Mouse (Mus musculus): ENCODE results near the gene Sema6d. TPM values are rescaled to one million over a fixed set of nuclear protein-coding genes. Genes with fewer than 3 reads are reported as not detected.
A peak's percentile ranks its signal among the peaks of the same experiment; 100 is the strongest.

The Sema6d gene
- polyA plus RNA-seq, 1 experiment from 2014 or later: 14.6 TPM

DNA sequence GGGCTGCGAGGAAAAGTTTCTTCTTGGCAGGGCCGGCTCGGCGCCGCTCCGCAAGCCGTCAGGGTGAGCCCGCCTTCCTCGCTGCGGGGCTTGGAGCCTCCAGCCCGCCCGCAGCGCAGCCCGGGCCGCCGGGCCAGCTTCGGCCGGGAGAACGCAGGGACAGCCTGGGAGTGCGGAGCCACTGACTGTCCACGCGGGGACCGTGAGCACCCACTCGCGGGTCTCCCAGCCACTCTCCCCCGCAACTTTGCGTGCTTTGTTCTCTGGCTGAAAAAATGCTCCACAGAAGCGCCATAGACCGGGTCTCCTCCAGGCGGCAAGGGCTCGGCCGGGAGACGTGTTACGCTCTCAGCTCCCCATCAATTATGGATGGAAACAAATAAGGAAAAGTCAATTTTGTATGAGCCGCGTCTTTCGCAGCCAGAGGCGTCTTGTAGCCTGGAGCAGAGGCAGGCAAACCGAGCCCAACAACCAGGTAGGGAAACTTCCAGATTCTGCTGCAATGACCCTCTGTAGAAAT lies 520.9 kb downstream of the Sema6d start:
- Histone ChIP-seq H3K9me3 (ENCODE audit: control insufficient read depth, low read length) (no peaks in the 10 kb centered on the region), H3K4me2 (ENCODE audit: low read depth, low read length) (peak overlapping the region; percentile 84), H3K36me3 (ENCODE audit: control insufficient read depth, insufficient read depth, low read length) (no peaks in the 10 kb centered on the region), H3K27ac (replicated peaks; ENCODE audit: low read depth, low read length) (peak overlapping the region; percentile 93), H3K4me3 (ENCODE audit: low read depth, low read length) (peak overlapping the region; percentile 74), H3K27me3 (replicated peaks; ENCODE audit: control insufficient read depth, insufficient read depth, low read length) (peaks cover 10% of the 10 kb centered on the region; the same call in 1 of the 2 replicates), H3K9ac (ENCODE audit: low read depth, low read length) (peak overlapping the region; percentile 75), H3K4me1 (ENCODE audit: control insufficient read depth, insufficient read depth, low read length) (peaks cover 17% of the 10 kb centered on the region)
- no peak for ATAC-seq (ENCODE audit: low read depth)
- under 1% methylated on average over 26 of the region's 39 CpGs for WGBS
- peak; percentile 34 for DNase-seq (ENCODE audit: low spot score)

- H3K27ac ChIP-seq (replicated peaks; ENCODE audit: low read depth, low read length): peak overlapping the region; percentile 93; the same call in 1 of the 2 replicates
- no peaks in the 10 kb centered on the region for H3K36me3 ChIP-seq (ENCODE audit: control insufficient read depth, insufficient read depth, low read length)
- peaks cover 10% of the 10 kb centered on the region; the same call in 1 of the 2 replicates for H3K27me3 ChIP-seq (replicated peaks; ENCODE audit: control insufficient read depth, insufficient read depth, low read length)
- DNase-seq (ENCODE audit: low spot score) (no peak), ATAC-seq (ENCODE audit: low read depth) (no peak)
- H3K4me1 ChIP-seq (ENCODE audit: control insufficient read depth, insufficient read depth, low read length): peaks cover 17% of the 10 kb centered on the region
- H3K4me2 ChIP-seq (ENCODE audit: low read depth, low read length): peak overlapping the region; percentile 84
- peak overlapping the region; percentile 74 for H3K4me3 ChIP-seq (ENCODE audit: low read depth, low read length)
- 12% methylated on average over 13 of the region's 13 CpGs for WGBS
- no peaks in the 10 kb centered on the region for H3K9me3 ChIP-seq (ENCODE audit: control insufficient read depth, low read length)
- H3K9ac ChIP-seq (ENCODE audit: low read depth, low read length): peak overlapping the region; percentile 75
Observed at GRCm38 (mm10) chr2:124611226-124611625, 521.5 kb downstream of the Sema6d start.

DNA sequence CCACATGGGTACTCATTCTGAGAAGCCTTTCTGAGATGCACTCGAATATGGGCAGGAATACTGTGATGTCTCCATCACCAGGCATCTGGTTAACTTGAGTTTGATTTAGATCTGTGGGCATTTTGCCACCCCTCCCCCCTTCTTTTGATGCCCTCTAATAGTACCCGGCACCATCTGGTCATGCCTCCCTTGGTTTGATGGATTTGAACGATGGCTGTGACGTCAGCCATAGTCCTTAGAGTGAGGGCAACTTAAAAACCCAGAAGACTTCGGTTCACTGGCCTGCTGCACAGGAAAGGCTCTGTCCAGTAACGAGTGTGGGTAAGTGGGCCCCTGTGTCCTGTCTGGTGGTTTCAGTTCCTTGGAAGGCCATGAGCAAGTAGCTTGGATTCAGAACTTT lies 522.5 kb downstream of the Sema6d start:
- WGBS: 45% methylated on average over 6 of the region's 6 CpGs
- no peak overlapping the region for H3K27ac ChIP-seq (replicated peaks; ENCODE audit: low read depth, low read length)

GRCm38 (mm10) chr2:124612727-124613510 lies 523.1 kb downstream of the Sema6d start:
- peak overlapping the region; percentile 84 for H3K4me2 ChIP-seq (ENCODE audit: low read depth, low read length)

More for the DNA sequence above, 522.5 kb downstream of the Sema6d start:
- peak overlapping the region; percentile 84 for H3K4me2 ChIP-seq (ENCODE audit: low read depth, low read length)
- 0 out of 2 replicates have a peak, but pooled peaks cover 10% of the 10 kb centered on the region for H3K27me3 ChIP-seq (replicated peaks; ENCODE audit: control insufficient read depth, insufficient read depth, low read length)
- peak overlapping the region; percentile 75 for H3K9ac ChIP-seq (ENCODE audit: low read depth, low read length)
- ATAC-seq (ENCODE audit: low read depth) (no peak), DNase-seq (ENCODE audit: low spot score) (no peak)
- H3K4me3 ChIP-seq (ENCODE audit: low read depth, low read length): peak overlapping the region; percentile 74
- no peaks in the 10 kb centered on the region for H3K36me3 ChIP-seq (ENCODE audit: control insufficient read depth, insufficient read depth, low read length)
- peaks cover 18% of the 10 kb centered on the region for H3K4me1 ChIP-seq (ENCODE audit: control insufficient read depth, insufficient read depth, low read length)
- H3K9me3 ChIP-seq (ENCODE audit: control insufficient read depth, low read length): no peaks in the 10 kb centered on the region

GRCm38 (mm10) chr2:124613671-124614210 lies 524.0 kb downstream of the Sema6d start:
- DNase-seq (ENCODE audit: low spot score) (no peak), ATAC-seq (ENCODE audit: low read depth) (no peak)
- no peaks in the 10 kb centered on the region for H3K36me3 ChIP-seq (ENCODE audit: control insufficient read depth, insufficient read depth, low read length)
- H3K9ac ChIP-seq (ENCODE audit: low read depth, low read length): no peak overlapping the region
- H3K27me3 ChIP-seq (replicated peaks; ENCODE audit: control insufficient read depth, insufficient read depth, low read length): 0 out of 2 replicates have a peak, but pooled peaks cover 6% of the 10 kb centered on the region
- peak overlapping the region; percentile 74; the same call in 1 of the 2 replicates for H3K4me3 ChIP-seq (ENCODE audit: low read depth, low read length)
- WGBS: 65% methylated on average over 3 of the region's 3 CpGs
- H3K9me3 ChIP-seq (ENCODE audit: control insufficient read depth, low read length): no peaks in the 10 kb centered on the region
- no peak overlapping the region for H3K27ac ChIP-seq (replicated peaks; ENCODE audit: low read depth, low read length)
- peak overlapping the region; percentile 84 for H3K4me2 ChIP-seq (ENCODE audit: low read depth, low read length)
- H3K4me1 ChIP-seq (ENCODE audit: control insufficient read depth, insufficient read depth, low read length): peaks cover 20% of the 10 kb centered on the region

More at GRCm38 (mm10) chr2:124612727-124613510, 523.1 kb downstream of the Sema6d start:
- Histone ChIP-seq H3K9me3 (ENCODE audit: control insufficient read depth, low read length) (no peaks in the 10 kb centered on the region), H3K4me1 (ENCODE audit: control insufficient read depth, insufficient read depth, low read length) (peaks cover 20% of the 10 kb centered on the region), H3K27ac (replicated peaks; ENCODE audit: low read depth, low read length) (no peak overlapping the region), H3K9ac (ENCODE audit: low read depth, low read length) (peak overlapping the region; percentile 75), H3K27me3 (replicated peaks; ENCODE audit: control insufficient read depth, insufficient read depth, low read length) (0 out of 2 replicates have a peak, but pooled peaks cover 10% of the 10 kb centered on the region), H3K36me3 (ENCODE audit: control insufficient read depth, insufficient read depth, low read length) (no peaks in the 10 kb centered on the region), H3K4me3 (ENCODE audit: low read depth, low read length) (peak overlapping the region; percentile 74)
- no peak for DNase-seq (ENCODE audit: low spot score)
- no peak for ATAC-seq (ENCODE audit: low read depth)
- 60% methylated on average over 10 of the region's 10 CpGs for WGBS

DNA sequence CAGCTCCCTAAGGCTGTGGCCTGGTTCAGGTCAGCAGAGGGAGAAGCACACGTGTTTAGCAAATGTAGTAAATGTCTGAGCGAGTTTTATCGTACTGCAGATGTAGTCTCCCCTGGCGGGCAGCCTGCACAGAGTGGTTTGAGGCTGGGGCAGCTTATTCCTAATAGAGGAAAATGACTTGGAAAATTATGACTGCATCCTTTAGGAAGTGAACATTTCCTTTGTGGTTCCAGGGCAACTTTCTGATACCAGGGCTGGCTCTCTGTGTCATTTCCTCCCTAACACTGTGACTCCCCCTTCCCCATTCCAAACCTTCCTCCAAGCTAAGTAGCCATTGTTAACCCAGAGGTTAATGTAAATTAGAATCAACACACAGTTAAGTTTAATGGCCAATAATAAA lies 527.0 kb downstream of the Sema6d start:
- no peaks in the 10 kb centered on the region for H3K9me3 ChIP-seq (ENCODE audit: control insufficient read depth, low read length)
- no peak overlapping the region for H3K9ac ChIP-seq (ENCODE audit: low read depth, low read length)
- H3K4me2 ChIP-seq (ENCODE audit: low read depth, low read length): no peak overlapping the region
- 20% methylated on average over 4 of the region's 4 CpGs for WGBS
- peaks cover 13% of the 10 kb centered on the region for H3K4me1 ChIP-seq (ENCODE audit: control insufficient read depth, insufficient read depth, low read length)
- no peak overlapping the region for H3K4me3 ChIP-seq (ENCODE audit: low read depth, low read length)
- H3K27me3 ChIP-seq (replicated peaks; ENCODE audit: control insufficient read depth, insufficient read depth, low read length): 0 out of 2 replicates have a peak, but pooled peaks cover 6% of the 10 kb centered on the region
- no peaks in the 10 kb centered on the region for H3K36me3 ChIP-seq (ENCODE audit: control insufficient read depth, insufficient read depth, low read length)
- DNase-seq (ENCODE audit: low spot score) (peak; percentile 38), ATAC-seq (ENCODE audit: low read depth) (no peak)
- no peak overlapping the region for H3K27ac ChIP-seq (replicated peaks; ENCODE audit: low read depth, low read length)

- 49% methylated on average over 9 of the region's 9 CpGs for WGBS
- Histone ChIP-seq H3K9ac (ENCODE audit: low read depth, low read length) (no peak overlapping the region), H3K27ac (replicated peaks; ENCODE audit: low read depth, low read length) (no peak overlapping the region), H3K4me3 (ENCODE audit: low read depth, low read length) (no peak overlapping the region), H3K9me3 (ENCODE audit: control insufficient read depth, low read length) (no peaks in the 10 kb centered on the region), H3K27me3 (replicated peaks; ENCODE audit: control insufficient read depth, insufficient read depth, low read length) (0 out of 2 replicates have a peak, but pooled peaks cover under 1% of the 10 kb centered on the region), H3K4me1 (ENCODE audit: control insufficient read depth, insufficient read depth, low read length) (peaks cover 8% of the 10 kb centered on the region), H3K36me3 (ENCODE audit: control insufficient read depth, insufficient read depth, low read length) (no peaks in the 10 kb centered on the region), H3K4me2 (ENCODE audit: low read depth, low read length) (no peak overlapping the region)
- DNase-seq (ENCODE audit: low spot score) (peak; percentile 44), ATAC-seq (ENCODE audit: low read depth) (0 out of 2 replicates have a peak, but pooled peaks have one; percentile 30)
Observed at GRCm38 (mm10) chr2:124617440-124617839, 527.7 kb downstream of the Sema6d start.

DNA sequence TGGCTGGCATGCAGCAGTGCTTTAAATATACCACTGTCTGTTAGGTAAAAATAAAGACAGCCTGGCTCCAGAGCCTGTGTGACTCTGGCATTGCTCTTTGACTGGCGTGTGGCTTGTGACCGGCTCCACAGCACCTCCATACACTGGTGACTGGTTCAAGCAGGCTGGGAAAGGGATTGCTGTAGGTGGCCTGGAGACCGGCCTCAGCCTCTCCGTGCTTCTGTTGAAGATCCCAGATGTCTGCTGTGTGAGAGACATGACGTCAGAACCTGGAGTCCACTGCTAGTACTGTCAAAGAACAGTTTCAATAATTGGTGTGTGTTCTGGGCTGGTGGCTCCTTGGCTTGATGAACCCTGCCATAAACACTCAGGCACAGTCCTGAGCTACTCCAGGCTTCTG lies 528.3 kb downstream of the Sema6d start:
- ATAC-seq (ENCODE audit: low read depth): no peak
- Histone ChIP-seq H3K4me1 (ENCODE audit: control insufficient read depth, insufficient read depth, low read length) (peaks cover 5% of the 10 kb centered on the region; the same call in 1 of the 2 replicates), H3K4me3 (ENCODE audit: low read depth, low read length) (no peak overlapping the region), H3K27ac (replicated peaks; ENCODE audit: low read depth, low read length) (no peak overlapping the region), H3K27me3 (replicated peaks; ENCODE audit: control insufficient read depth, insufficient read depth, low read length) (no peaks in the 10 kb centered on the region), H3K9me3 (ENCODE audit: control insufficient read depth, low read length) (no peaks in the 10 kb centered on the region), H3K36me3 (ENCODE audit: control insufficient read depth, insufficient read depth, low read length) (no peaks in the 10 kb centered on the region), H3K4me2 (ENCODE audit: low read depth, low read length) (no peak overlapping the region), H3K9ac (ENCODE audit: low read depth, low read length) (no peak overlapping the region)
- 73% methylated on average over 5 of the region's 5 CpGs for WGBS
- DNase-seq (ENCODE audit: low spot score): no peak
